Mouse (Mus musculus) embryo, embryonic 10.5 days (tissue): ENCODE measurements around the gene Tlx3.

ENCODE experiments used
- DNase-seq: peaks from one replicate; pipeline ENCODE4 v3.0.0-alpha.2; 2015; ENCODE audit warnings: low spot score

Gene Tlx3

DNA sequence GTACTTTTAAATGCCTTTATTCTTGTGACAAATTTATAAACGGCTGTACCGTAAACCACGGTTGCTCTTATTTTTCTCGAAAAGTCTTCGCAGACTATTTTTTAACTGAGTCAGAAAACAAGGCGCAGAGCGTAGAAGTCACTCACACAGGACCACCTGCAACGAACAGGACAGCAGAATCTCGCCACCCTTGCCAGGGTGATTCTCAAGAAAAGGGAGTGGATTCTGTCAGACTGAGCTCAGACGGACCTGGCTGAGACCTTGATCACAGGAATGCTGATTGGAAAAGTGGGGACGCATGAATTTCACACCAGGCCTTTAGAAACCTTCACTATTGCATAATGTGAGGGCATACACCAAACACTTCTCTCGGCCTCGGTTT, 6.3 kb downstream of the Tlx3 start:
- peak; percentile 30 for DNase-seq

DNA sequence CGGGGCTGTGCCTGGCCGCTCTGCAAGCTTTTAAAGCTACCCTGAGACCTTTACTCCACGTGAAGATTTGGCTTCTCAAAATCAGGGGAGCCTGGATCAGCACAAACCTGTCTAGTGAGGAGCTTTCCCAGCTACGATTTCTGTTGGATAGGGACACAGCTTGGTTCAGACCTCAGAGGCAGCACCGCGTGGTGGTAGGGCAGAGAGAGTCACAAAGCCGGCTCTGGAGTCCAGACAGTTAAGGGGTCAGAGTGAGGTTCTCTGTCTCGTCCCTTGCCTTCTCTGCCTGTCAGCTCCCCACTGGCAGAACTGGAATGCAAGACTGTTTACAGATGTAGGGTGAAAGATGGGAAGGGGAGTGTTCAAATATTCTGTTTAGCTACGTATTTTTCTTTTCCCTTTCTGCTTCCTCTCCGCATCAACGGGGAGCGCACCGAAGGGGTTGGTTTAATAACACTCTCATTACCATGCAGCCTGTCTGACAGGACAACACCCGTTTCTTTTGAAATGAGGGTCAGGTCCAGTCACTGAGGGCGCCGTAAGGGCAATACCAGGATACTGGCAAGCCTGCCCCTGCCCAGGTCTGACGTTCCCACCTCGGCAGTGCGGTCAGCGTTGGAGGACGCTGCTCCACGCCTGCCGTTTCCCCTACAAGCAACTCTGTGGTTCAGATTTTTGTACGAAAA, 6.8 kb downstream of the Tlx3 start:
- DNase-seq, result peak; percentile 67

DNA sequence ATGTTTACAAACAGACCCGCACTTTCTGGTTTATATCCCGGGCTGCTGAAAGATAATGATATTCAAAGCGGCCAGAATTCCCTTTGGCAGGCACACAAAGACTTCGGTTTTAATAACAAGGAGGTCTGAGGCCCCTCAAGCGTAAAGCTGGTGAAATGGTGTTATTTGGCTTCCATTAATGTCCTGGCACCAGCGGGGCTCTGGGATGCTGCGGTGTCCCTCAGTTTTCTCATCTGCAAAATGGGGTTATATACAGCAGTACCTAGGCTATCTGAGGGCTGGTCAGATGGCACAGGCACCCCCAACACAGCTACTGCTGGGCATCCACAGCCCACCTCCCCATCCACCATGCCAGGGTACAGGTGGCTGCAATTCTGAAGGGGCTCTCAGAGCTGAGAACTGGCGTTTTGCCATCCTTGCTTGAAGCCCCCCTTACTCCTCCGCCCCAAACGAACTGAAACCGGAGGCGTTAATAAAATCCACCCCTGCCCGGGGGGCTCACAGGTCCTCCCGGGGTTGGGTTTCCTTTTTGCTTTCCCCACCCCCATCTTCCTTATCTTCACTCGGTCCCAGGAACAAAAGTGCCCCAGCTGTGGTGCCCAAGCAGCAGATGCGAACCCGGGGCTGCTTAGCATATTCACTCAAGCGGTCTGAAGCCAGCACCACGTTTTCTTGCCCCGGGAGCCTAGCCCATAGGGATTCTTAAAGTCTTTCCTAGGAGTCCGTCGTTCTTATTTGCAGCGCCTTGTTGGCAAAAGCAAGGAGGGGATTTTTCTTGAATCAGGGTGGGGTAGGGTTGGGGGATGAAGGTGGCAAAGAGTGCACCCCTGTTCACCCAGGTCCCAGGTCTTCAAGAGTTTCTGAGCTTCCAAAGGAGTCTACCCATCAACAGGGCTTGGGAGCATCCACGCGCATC, 7.6 kb downstream of the Tlx3 start:
- peak; percentile 38 for DNase-seq

DNA sequence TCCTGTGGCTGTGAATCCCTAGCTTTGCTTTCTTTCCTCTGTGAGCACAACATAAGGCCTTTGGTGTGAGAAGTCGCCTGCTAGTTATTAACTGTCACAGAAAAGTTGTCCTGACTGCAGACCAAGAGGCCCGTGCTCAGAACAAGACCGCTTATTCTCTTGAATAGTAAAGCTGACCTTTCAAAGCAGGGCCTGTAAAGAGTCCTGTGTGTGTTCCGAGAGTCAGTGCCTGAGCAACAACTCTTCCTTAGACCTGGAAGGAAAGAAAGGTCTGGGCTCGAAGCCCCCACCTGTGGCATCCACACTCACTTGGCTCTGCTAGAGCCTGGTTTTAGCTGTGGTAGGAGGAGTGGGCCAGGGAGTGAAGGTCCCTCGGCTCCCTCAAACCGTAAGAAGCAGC, 8.3 kb downstream of the Tlx3 start:
- DNase-seq, result peak; percentile 21

DNA sequence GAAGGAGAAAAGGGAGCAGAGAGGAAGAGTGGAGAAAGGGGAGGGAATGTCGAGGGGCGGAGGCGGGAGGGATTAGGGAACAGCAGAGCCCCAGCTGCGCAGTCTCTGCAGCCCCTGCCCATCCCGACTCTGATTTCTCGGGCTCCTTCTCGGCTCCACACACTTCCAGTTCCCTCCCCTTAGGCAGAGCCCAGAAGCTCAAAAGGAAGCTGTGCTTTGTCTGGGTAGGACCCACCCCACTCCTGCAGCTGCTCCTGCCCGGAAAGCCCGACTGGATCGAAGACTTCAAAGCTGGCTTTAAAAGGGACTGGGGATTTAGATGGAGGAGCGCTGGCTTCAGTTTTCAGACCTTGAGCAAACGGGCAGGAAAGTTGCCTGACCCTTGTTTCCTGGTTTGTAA, 9.7 kb downstream of the Tlx3 start:
- DNase-seq, result peak; percentile 59

DNA sequence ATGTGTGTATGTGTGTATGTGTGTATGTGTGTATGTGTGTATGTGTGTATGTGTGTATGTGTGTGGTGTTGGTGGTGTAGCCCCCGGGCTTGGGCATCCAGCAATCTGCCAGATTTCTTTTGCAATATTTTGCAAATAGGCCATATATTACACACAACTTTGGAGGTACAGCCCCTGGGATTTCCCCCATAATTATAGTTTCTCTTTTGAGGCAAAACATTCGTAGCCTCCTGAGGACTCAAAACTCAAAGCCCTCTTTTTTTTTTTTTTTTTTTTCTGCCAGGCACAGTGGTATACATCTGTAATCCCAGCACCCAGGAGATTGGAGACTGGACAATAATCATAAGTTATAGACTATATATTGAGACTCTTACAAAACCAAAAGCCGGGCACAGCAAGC, 21.6 kb downstream of the Tlx3 start:
- no peak for DNase-seq

DNA sequence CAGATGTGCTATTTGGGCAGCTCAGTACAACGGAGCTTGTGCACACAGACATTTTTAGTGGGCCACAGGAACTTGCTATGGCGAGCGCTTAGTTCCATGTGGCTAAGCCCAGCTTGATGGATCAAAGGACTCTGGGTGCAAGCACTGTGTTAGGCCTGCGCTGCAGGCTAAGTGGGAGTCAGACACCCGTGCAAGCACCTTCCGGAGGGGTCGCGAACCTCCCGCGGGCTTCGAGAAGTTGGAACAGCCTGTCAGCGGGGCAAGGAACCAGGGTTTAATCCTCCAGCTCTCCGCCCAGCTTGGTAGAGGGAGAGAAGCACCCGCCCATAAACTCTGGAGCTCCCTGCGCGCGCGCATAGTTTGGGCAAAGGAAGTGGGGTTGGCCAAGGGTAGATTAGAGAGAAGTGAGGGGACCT, 22.7 kb downstream of the Tlx3 start:
- peak; percentile 61 for DNase-seq

DNA sequence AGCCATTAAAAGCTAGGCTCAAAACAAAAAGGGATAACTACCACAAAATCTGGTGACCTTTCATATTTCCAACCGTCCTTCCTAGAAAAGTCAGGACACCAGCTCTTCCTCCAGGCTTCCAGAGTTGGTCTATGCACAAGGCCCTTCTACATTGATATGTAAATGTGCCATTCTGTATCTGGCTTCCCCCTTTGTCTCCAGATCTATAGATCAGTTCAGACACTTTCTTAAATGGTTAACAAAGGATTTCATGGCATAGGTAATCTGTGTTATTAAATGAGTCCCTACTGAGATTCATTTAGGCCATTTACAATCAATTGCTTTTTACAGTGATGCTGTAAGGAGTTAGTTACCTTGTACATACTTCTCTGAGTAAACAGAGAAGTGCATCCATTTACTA, 23.6 kb downstream of the Tlx3 start:
- no peak for DNase-seq

DNA sequence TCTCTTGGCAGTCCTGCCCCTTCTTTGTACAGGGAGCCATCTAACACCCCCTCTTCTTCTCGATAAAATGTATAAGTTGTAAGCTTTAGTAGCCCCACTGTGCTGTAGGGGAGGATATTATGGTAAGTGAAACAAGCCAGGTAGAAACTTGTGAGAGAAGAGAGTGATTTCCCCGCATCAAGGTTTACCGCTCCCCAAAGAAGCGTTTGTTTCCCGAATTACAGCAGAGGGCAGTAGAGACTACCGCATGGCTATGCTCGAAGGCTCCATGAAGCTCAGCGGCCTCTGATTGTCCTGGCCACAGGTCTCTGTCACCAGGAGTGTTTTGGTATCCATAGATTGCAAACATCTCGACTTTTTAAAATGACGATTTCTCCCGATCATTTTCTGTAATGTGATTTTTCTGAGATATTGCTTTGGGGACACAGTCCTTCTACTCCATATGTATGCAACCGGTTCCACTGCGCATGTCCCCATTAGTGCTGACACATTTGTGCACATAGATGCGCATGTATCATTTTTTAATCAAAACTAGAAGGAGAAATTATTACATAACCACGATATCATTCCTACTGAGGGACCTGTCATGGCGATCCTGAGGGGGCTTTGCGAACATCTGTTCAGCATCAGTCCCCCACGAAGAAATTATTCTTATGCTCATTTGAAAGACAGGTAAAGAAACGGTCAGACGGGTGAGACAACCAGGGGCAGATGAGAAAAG, 26.7 kb downstream of the Tlx3 start:
- peak; percentile 84 for DNase-seq

DNA sequence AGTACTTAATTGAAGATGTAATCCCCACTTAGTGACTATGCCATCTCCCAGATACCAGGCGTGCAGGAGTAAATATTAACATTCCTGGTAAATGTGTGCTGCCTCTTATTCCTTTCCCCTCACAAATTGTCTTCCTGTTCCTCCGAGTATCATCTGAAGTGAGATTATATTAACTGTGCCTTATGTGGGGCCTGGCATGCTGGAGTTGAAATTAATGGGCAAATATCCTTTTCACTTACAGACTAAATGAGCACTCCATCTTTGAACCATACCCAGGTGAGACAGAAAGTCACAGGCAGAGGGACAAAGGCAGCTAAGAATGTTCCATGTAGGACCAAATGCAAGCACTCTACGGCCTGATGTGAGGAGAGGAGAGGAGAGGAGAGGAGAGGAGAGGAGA, 27.6 kb downstream of the Tlx3 start:
- DNase-seq, result no peak

DNA sequence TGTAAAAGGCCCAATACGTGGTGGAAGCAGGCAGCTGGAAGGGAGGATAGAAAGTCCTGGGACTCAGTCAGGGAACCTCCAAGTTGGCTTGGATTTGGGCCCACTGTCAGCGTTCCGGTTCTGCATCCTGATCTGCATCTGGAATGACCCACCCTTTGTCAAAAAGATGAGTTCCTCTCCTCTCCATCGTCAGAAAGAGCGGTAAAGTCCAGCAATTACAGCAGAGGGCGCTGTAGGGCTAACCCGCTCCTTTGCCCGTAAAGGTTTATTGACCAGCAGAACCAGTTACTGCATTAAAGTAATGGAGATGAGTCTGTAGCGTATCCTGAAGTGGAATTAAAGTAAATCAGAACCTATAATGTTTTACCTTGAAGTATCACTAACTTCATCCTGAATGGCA, 32.9 kb downstream of the Tlx3 start:
- peak; percentile 79 for DNase-seq

DNA sequence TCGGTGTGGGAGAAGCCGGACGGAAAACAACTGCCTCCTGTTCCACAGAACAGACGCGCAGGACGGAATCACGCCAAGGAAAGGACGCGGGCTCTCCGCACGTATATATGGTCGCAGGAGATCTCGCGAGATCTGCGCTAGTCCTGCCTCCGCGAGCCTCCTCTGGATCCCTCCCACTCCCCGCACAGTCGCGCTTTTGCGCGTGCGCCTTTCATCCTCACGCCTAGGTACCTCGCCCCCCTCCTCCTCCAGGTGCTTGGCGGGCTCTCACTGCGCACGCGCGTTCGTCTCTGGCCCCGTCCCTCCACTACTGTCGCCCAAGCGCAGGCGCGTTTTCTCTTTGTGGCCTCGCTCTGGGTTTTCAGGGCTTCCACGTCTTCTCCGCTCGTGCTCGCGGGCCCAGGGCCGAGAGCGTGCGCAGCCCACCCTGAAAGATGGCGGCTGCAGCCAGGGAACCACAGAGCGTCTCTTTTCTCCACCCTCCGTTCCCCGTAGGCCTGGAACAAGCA, 40.3 kb downstream of the Tlx3 start, which contains the start of gene Npm1:
Gene Npm1, minus strand, starts transcription at position 209 of the 509 bp plus-strand sequence.
- peak; percentile 100 for DNase-seq

DNA sequence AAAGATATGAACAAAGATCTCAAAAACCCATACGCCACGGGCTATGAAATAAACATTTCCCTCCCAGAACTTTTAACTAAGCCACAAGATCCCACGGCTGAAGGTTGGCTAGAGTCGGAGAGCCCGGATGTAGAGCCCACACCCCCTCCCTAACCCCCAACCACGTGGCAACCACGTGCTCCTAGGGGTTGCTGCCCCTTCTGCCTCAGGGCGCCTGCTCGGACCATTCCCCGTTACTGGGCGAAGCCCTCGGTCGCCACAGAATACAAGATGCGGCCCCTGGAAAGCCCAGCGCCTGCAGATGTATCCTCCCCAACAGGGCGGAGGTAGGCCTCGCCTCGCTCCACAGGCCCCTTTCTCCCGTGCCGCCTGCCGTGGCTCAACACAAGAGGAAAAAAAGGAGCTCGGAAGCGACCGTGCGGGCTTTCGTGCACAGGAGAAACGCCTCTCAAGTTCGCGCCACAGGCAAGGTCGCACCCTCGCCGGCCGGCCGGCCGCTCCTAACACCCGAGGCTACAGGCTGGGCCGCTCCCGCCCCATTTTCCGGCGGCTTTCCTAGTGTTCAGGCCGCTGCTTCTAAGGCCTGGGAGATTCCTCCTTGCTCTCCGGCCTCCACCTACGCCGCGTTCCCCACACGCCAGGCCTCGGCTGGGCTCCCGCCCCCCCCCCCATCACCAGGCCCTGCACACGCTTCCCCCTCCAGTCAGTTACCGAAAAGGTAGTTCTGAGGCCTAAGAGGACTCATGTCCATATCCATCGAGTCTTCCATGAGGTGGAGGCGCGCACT, 41.0 kb downstream of the Tlx3 start:
- DNase-seq, result peak; percentile 88

DNA sequence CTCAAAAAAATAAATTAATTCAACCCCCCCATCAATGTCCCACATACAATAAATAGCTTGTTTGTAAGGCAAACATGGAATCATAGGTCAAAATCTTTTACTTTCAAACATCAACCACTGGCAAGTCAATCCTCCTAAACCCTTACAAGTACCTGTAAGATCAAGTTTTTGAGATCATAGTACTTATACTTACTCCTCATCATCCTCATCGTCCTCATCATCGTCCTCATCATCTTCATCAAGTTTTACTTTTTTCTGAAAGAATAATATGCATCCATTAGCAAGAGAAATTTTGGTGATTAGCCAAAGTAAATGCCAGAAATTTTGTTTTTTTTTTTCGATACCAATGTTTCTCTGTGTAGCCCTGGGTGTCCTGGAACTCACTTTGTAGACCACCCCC, 43.6 kb downstream of the Tlx3 start:
- no peak for DNase-seq

DNA sequence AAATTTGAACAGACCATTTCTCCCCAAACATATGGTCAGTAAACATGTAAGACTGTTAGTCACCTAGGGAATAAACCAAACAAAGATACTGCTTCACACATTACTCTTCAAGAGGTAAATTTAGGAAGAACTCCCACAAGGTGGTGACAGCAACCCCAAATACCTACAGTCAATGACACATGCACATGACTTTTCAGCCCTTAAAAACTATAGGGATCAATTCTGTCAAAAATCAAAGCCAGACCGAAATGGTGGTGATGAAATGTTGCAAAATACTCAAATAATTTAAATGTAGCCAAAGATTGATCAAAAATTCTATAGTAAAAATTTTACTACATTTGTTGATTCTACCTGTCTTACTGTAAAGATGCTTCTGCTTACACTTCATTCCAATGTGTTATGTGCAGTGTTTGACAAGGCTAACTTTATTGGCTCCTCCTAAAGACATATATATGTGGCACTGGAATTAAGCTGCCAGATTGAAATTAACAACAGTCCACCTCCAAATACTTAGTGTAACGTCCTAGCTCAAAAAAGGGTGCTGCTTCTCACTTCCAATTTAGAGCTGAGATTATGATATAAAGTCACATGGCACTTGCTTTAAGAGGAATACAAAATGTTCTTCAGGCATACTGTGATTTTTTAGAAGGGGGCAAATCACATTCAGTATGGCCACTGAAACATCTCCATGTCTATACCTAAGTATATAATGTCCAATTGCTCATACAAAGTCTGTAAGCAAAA, 45.8 kb downstream of the Tlx3 start:
- DNase-seq, result no peak

DNA sequence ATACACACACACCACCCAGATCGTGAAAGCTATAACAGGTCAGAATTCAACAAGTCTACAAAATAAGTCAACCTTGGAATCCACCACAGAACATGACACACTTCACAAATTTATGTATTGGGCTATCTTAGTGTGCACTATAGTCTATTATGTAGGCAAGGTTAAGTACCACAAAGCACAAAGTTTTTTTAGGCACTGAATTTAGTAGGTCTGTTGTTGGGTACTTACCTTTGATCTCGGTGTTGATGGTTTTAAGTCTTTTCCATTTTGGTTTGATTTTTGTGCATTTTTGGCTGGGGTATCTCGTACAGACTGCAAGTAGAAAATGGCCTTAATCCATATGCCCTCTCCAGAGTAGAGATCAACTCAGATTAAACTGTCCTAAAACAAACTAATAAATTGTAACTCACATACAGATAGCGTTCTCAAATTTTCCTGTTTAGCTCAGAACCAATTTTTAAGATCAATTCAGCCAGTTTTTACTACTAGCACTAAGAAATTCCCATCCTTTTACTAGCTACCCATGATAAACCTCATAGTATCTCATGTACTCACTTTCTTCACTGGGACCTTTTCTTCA, 46.9 kb downstream of the Tlx3 start:
- no peak for DNase-seq

DNA sequence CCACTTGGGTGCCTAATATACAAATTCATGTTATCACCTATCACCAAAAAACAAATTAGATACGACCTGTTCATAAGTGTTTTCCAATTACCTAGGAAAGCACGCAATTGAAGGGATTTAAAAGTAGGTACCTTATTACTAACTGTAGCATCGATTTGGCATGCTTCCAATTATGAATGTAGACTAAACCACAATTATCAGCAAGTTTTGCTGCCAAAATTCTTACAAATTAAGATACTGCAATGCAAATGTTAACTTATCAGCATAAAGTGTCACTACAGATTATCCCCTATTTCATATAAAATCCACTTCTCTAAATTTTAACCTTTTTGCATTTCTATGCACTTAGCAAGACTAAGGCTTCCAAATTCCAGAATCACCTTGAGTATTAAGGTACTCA, 48.9 kb downstream of the Tlx3 start:
- DNase-seq, result no peak

DNA sequence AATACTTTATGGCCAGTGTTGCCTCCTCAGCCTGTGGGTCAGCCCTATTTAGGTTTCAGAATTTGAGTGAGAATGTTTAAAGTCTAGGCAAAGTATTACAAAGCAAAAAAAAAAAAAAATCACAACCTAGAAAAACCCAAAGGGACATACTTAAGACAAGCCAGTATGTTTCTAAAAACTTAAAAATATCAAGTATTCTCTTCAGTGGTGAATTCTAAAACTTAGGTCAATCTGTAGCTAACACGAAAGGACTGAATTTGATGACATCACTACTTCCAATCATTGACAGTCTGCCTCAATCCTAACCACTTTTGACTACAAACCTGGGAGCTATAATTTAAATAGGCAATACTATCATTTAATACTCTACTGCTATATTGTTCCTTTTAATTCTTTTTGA, 50.4 kb downstream of the Tlx3 start:
- DNase-seq, result no peak

DNA sequence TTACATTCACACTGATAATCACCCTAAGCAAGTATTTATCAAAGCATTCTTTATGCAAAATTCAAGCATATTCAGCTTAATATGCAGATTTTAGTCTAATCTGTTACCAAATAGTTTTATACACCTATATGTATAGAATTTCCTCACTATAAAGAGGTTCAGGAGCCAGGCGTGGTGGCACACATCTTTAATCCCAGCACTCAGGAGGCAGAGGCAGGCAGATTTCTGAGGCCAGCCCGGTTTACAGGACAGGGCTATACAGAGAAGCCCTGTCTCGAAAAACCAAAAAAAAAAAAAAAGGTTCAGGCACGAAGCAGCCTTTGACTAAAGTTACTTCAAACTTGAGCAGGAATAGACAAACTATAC, 51.6 kb downstream of the Tlx3 start:
- DNase-seq, result no peak

DNA sequence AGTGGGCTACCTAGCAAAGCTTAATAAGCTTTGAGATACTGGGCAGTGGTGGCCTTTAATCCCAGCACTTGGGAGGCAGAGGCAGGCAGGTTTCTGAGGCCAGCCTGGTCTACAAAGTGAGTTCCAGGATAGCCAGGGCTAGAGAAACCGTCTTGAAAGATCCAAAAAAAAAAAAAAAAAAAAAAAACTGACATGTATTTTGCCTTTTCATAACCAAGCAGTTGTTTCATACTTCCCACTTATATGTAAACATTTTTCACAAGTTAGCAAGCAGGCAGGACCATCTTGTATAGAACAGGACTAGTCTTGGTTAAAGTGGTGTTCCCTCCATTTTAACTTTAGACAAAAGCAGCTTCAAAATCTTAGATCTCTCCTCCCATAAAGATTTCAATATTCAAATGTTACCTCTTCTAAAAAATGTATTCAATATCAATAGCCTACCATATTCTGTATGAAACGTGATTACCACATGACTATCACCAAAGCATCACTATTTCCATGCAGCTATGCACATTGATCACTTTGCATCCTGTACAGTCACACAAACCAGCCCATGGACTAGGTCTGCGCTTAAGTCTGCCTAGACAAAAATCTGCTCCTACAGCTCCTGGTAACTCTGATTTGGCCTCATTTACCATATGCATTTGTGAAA, 52.1 kb downstream of the Tlx3 start:
- DNase-seq, result no peak
